Mouse (Mus musculus): ENCODE results near the gene Ksr1.

DNA sequence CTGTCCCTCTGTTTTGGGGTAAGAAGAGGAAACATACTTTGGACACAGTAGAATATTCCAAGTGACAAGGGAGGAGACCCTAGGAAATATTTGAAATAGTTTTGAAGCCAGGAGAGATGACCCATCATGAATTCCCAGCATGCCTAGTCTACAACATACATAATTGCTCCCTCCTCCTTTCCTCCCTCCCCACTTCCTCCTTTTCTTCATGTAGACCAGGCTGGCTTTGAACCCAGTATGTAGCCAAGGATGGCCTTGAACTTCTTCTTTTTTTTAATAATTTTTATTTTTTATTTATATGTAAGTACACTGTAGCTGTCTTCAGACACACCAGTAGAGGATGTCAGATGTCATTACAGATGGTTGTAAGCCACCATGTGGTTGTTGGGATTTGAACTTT, 160.7 kb downstream of the Ksr1 start:
- TF ChIP-seq CTCF (IDR thresholded peaks at IDR 0.05; ENCODE audit: control insufficient read depth, insufficient read depth, insufficient read length): no peak
- TF ChIP-seq USF1 (IDR thresholded peaks at IDR 0.05; ENCODE audit: low read depth): no peak
- no peak for TF ChIP-seq MYOG (IDR thresholded peaks at IDR 0.05; ENCODE audit: control insufficient read depth, extremely low read depth, insufficient read length)
- no peak for TF ChIP-seq MYOD1 (IDR thresholded peaks at IDR 0.05; ENCODE audit: control insufficient read depth, insufficient read length, low read depth)
- TF ChIP-seq MAX (IDR thresholded peaks at IDR 0.05): no peak
- no peak for TF ChIP-seq CEBPB (IDR thresholded peaks at IDR 0.05; ENCODE audit: low read depth)
- TF ChIP-seq FOSL1 (IDR thresholded peaks at IDR 0.05; ENCODE audit: insufficient read depth, low read length, poor library complexity, severe bottlenecking): no peak
